Mouse (Mus musculus): ENCODE results near the gene Fam208b.

Gene Fam208b

GRCm38 (mm10) chr13:3610795-3611438, at the start of gene Fam208b:
Fam208b (minus strand) TSS chr13:3611108.
- peak; percentile 90 to 91 for DNase-seq (ENCODE audit: low spot score in 2 of 2)

DNA sequence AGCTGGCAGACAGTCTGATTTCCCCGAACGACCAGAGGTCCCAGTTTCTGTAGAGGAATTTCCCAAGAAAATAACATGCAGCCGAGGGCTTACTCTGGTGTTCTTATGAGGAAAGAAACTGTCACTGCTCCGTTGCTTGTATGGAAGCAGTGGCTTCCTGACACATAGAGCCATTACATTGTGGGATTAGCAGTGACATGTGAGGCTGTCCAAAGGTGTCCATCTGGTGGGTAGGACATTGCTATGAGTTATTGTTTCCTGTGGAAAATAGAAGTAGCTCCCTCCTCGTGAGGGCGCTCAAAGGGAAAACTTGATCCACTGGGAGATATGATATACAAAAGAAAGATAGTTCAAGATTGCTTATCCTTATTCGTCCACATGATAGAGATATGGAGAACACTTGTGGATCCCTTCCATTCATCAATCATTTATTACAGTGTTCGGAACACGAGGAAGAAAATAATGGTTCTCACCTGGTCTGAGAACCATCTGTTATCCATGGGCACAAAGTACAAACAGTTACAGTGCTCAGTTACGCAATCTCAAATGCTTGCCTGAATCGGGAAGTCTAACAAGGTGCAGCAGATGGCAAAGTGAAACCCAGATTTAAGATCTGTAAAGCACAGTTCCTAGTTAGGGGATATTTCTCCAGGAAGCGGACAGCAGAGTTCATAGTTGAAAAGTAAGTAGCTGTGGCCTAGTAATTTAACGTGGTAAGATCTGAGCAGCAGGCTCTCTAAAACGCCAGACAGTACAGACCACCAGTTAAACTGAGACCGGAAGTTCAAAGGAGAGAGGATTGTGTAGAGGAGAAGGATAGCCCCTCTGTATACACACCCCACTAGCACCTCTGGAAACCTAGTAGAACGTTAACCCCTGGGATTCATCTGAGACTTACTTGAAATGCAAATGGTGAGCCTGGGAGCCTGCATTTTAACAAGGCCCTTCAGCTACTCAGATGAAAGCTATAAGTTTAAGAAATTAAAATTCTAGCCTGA, 48.6 kb upstream of the Fam208b start:
- no peak for DNase-seq (ENCODE audit: low spot score in 2 of 2)

- DNase-seq (ENCODE audit: low spot score in 2 of 2) = no peak
Measured at GRCm38 (mm10) chr13:3654432-3654831, 43.5 kb upstream of the Fam208b start.

DNA sequence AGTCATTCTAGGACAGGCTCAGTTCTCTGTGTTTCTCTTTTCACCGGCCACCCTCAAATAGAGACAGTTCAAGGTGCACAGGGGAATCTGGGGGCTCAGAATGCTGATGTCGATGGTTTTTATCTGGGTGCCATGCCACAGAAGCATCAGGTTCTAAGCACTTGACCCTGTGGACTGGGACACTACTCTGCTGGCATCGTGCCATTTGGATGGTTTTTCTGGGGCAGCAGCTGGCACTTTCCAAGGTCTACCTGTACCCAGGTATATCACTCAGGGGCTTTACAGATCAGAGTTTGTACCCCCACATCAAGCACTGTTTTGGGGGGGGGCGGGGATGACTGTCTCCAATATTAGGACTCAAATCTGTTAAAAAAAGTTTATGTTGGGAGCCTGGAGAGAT, 39.7 kb upstream of the Fam208b start:
- no peak for DNase-seq (ENCODE audit: low spot score in 2 of 2)

- no peak for DNase-seq (ENCODE audit: low spot score in 2 of 2)
Measured at GRCm38 (mm10) chr13:3646566-3646965, 35.7 kb upstream of the Fam208b start.

DNA sequence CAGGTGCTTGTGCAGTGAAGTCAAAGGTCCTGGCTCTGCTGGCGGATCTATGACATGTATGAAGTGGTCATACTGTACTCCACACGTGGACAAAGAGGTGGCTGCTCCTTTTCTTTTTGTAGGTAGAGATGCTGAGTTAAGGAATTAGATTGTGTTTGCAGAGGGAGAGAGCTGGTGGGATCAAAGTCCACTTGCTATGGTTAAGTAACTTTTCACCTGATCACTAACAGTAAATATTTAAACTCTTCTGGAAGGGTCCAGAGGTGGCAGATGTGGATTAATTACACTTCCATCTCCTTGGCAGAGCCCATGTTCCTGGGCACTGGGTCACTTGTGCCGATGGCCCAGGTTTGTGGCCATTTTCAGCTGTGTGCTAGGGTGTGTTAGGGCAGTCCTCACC, 35.0 kb upstream of the Fam208b start:
- no peak for DNase-seq (ENCODE audit: low spot score in 2 of 2)

- no peak for DNase-seq (ENCODE audit: low spot score in 2 of 2)
Measured at GRCm38 (mm10) chr13:3644871-3645270, 34.0 kb upstream of the Fam208b start.

DNA sequence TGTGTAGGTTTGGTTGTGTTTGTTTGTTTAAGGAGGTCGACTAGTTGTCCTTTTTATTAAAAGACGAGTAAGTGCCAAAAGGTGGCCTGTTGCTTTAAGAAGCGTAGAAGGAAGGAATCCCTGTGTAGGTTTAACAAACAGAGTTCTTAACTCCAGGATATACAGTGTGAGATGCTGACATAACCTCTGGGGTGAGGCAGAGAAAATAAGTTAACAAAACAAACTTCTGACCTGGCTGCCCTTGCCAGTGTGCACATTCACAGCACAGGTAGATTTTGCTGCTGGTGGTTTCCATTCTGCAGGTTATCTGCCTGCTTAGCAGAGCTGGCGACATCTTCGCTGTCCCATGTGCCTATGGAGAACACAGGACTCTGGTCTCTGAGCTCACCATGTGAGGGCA, 31.6 kb upstream of the Fam208b start:
- DNase-seq (ENCODE audit: low spot score in 2 of 2) = no peak

- DNase-seq (ENCODE audit: low spot score in 2 of 2) = peak in 1 of 2 experiments; percentile 38
Measured at GRCm38 (mm10) chr13:3642049-3642448, 31.1 kb upstream of the Fam208b start.

GRCm38 (mm10) chr13:3636797-3637196, 25.9 kb upstream of the Fam208b start:
- DNase-seq (ENCODE audit: low spot score in 2 of 2) = no peak

DNA sequence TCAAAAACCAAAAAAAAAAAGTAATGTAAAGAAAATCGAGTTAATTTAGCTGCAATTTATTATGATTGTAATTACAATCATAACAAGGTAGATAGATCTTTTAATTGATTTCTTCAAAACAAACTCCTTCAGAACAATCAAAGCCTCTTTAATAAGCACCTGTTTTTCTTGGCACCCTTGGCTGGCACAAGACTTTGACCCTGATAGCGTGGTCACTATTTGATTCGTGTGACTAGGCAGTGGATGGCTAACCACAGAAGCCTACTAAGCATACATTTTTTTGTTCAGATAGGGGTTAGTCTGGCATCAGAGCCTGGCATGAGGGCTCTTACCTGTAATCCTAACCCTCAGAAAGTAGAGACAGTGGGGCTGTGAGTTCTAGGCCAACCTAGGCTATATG, 24.2 kb upstream of the Fam208b start:
- no peak for DNase-seq (ENCODE audit: low spot score in 2 of 2)

DNA sequence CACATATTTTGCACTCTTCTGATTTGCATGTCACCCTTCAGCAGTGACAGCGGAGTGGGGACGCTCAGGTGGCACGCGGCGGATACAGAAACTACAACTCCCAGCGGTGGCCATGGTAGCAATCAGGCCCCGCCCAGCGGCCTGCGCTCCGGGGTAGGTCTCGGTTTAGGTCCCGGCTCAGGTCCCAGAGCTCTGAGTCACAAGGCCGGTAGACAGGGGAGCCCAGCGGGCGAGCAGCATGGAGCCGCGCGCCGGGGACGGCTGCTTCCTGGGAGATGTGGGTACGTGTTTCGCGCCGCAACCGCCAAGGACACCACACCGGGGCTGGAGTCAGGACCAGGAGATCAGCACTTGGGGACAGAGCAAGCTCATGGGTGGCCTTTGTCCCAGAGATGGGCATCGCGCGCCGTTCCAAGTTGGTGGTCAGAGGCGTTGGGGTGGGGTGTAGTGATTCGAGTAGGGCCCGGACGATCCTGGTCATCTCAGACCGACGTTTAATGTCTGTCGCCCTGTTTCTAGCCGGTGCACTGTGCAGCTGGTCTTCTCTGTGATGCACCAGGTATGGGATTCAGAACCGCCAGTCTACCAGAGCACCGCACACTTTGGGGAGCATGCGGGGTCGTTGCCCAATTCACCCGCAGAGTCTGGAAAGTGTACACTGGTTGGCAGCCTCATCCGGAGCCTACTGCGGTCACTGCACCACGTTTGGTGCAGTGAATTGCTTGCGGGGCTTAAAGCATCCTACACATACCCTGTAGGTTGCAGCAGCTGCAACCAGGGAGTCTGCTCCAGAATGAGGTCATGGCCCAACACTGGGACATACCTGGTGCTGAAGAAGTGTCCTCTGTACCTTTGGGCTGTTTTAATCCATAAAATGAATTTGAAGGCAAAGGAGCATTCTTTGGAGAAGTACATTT, 23.2 kb upstream of the Fam208b start, which contains the start of gene Asb13:
Asb13 (plus strand) TSS at position 138 of the 917 bp plus-strand sequence.
- DNase-seq (ENCODE audit: low spot score in 2 of 2) = peak; percentile 61 to 73

DNA sequence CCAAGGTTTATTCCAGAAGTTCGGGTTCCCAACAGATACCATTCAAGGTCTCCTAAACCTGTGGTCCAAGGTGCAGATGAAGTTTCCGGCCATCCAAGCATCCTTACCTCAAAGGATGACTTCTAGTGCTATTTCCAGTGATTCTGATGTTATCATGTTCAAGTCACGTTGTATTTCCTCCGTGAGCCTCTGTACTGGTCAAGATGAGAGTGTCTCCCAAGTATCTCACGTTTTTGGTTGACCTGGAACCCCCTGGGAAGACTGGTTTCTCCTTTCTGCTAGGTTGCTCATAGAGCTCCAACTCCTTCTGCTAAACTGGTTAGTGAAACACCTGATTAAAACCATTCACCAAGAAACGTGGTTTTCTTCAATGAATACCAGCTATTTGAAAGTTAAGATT, 22.2 kb upstream of the Fam208b start:
- no peak for DNase-seq (ENCODE audit: low spot score in 2 of 2)

GRCm38 (mm10) chr13:3632551-3632950, 21.6 kb upstream of the Fam208b start:
- DNase-seq (ENCODE audit: low spot score in 2 of 2) = no peak

- DNase-seq (ENCODE audit: low spot score in 2 of 2) = no peak
Measured at GRCm38 (mm10) chr13:3628102-3628501, 17.2 kb upstream of the Fam208b start.

- no peak for DNase-seq (ENCODE audit: low spot score in 2 of 2)
Measured at GRCm38 (mm10) chr13:3627139-3627538, 16.2 kb upstream of the Fam208b start.

DNA sequence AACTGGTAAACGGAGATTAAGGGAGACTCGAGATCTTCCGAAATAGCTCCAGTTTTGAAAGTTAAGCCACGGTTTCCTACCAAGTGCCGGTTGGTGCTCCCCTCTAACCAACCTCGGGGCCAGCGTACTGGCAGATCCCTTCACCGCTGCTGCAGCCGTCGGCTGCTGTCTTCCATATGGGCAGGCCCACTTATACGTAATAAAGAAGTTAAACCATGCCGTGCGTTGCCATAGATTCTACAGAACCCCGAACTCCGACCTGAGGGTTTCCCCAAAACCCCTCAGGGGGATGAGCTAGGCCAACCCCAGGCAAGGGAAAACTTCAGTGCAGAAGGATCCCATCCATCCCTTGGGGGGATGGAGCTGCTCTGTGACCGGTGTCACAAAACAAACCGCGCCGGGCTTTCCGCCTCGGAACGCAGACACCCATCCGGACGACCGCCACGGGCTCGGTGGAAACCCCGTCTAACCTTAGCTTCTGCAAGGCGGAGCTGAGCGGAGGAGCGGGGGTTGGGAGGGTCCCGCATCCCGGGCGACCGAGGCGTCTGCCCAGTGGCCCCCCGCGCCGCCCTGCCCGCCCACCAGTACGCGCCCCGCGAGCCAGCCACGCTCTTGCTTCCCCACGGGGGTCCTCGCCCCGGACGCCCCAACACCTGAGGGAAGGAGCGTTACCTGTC, 652 bp downstream of the Fam208b start:
- DNase-seq (ENCODE audit: low spot score in 2 of 2) = peak; percentile 17 to 36

DNA sequence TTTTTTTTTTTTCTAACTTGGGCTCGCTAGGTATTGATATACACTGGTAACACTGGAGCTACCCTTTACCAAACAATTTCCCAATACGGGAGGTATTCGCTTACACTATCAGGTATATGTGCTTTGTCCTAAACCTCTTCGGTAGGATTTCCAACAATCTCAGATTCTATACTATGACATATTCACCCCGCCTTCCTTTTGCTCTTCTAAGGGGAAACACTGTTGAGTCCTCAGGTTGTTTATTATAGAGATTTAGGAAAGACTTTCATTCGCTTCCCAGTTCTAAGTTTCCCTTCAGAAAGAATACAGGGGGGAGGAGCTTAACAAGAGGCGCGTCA, 1.2 kb downstream of the Fam208b start:
- no peak for DNase-seq (ENCODE audit: low spot score in 2 of 2)

GRCm38 (mm10) chr13:3596232-3596631, 14.7 kb downstream of the Fam208b start:
- DNase-seq (ENCODE audit: low spot score in 2 of 2) = no peak

GRCm38 (mm10) chr13:3594311-3594710, 16.6 kb downstream of the Fam208b start:
- no peak for DNase-seq (ENCODE audit: low spot score in 2 of 2)

GRCm38 (mm10) chr13:3590789-3591188, 20.1 kb downstream of the Fam208b start:
- DNase-seq (ENCODE audit: low spot score in 2 of 2) = no peak
